Mouse (Mus musculus): ENCODE results near the gene Tmub2.

The Tmub2 gene

GRCm38 (mm10) chr11:102284501-102285094 lies at the start of gene Tmub2:
Tmub2 (plus strand) TSS chr11:102284931.
- ATAC-seq (ENCODE audit: insufficient number of reproducible peaks, low FRiP score, low TSS enrichment), result peak; percentile 74; the same call in 1 of the 2 replicates

GRCm38 (mm10) chr11:102236022-102236421 lies 48.7 kb upstream of the Tmub2 start:
- ATAC-seq (ENCODE audit: insufficient number of reproducible peaks, low FRiP score, low TSS enrichment), result no peak

- no peak for ATAC-seq (ENCODE audit: insufficient number of reproducible peaks, low FRiP score, low TSS enrichment)
Observed at GRCm38 (mm10) chr11:102240636-102241035, 44.1 kb upstream of the Tmub2 start.

- ATAC-seq (ENCODE audit: insufficient number of reproducible peaks, low FRiP score, low TSS enrichment), result no peak
Observed at GRCm38 (mm10) chr11:102241246-102241645, 43.5 kb upstream of the Tmub2 start.

- ATAC-seq (ENCODE audit: insufficient number of reproducible peaks, low FRiP score, low TSS enrichment), result no peak
Observed at GRCm38 (mm10) chr11:102241874-102242273, 42.9 kb upstream of the Tmub2 start.

GRCm38 (mm10) chr11:102244926-102245449 lies 39.7 kb upstream of the Tmub2 start:
- ATAC-seq (ENCODE audit: insufficient number of reproducible peaks, low FRiP score, low TSS enrichment), result no peak

GRCm38 (mm10) chr11:102245581-102246272 lies 39.0 kb upstream of the Tmub2 start:
- ATAC-seq (ENCODE audit: insufficient number of reproducible peaks, low FRiP score, low TSS enrichment), result no peak

GRCm38 (mm10) chr11:102246273-102246635 lies 38.5 kb upstream of the Tmub2 start:
- no peak for ATAC-seq (ENCODE audit: insufficient number of reproducible peaks, low FRiP score, low TSS enrichment)

- ATAC-seq (ENCODE audit: insufficient number of reproducible peaks, low FRiP score, low TSS enrichment), result no peak
Observed at GRCm38 (mm10) chr11:102246871-102247270, 37.9 kb upstream of the Tmub2 start.

- peak; percentile 64; the same call in 1 of the 2 replicates for ATAC-seq (ENCODE audit: insufficient number of reproducible peaks, low FRiP score, low TSS enrichment)
Observed at GRCm38 (mm10) chr11:102248630-102249230, 36.0 kb upstream of the Tmub2 start, which contains the start of gene BC030867. BC030867 (plus strand) TSS chr11:102248882.

GRCm38 (mm10) chr11:102249351-102250090 lies 35.2 kb upstream of the Tmub2 start:
- no peak for ATAC-seq (ENCODE audit: insufficient number of reproducible peaks, low FRiP score, low TSS enrichment)

GRCm38 (mm10) chr11:102257514-102257913 lies 27.2 kb upstream of the Tmub2 start:
- no peak for ATAC-seq (ENCODE audit: insufficient number of reproducible peaks, low FRiP score, low TSS enrichment)

- ATAC-seq (ENCODE audit: insufficient number of reproducible peaks, low FRiP score, low TSS enrichment), result no peak
Observed at GRCm38 (mm10) chr11:102258095-102258494, 26.6 kb upstream of the Tmub2 start.

- ATAC-seq (ENCODE audit: insufficient number of reproducible peaks, low FRiP score, low TSS enrichment), result no peak
Observed at GRCm38 (mm10) chr11:102258521-102258920, 26.2 kb upstream of the Tmub2 start.

GRCm38 (mm10) chr11:102263211-102263610 lies 21.5 kb upstream of the Tmub2 start:
- ATAC-seq (ENCODE audit: insufficient number of reproducible peaks, low FRiP score, low TSS enrichment), result no peak

GRCm38 (mm10) chr11:102265816-102266215 lies 18.9 kb upstream of the Tmub2 start:
- peak; percentile 40; the same call in 1 of the 2 replicates for ATAC-seq (ENCODE audit: insufficient number of reproducible peaks, low FRiP score, low TSS enrichment)

- no peak for ATAC-seq (ENCODE audit: insufficient number of reproducible peaks, low FRiP score, low TSS enrichment)
Observed at GRCm38 (mm10) chr11:102266631-102267355, 17.9 kb upstream of the Tmub2 start.

GRCm38 (mm10) chr11:102267480-102267879 lies 17.3 kb upstream of the Tmub2 start:
- peak; percentile 56; the same call in 1 of the 2 replicates for ATAC-seq (ENCODE audit: insufficient number of reproducible peaks, low FRiP score, low TSS enrichment)

GRCm38 (mm10) chr11:102268520-102269244 lies 16.0 kb upstream of the Tmub2 start, which contains the start of gene Asb16:
Asb16 (plus strand) TSS chr11:102268743.
- ATAC-seq (ENCODE audit: insufficient number of reproducible peaks, low FRiP score, low TSS enrichment), result no peak
